Mouse (Mus musculus) midbrain, embryonic 10.5 days (tissue): ENCODE measurements around the gene Insr. TPM values are rescaled to one million over a fixed set of nuclear protein-coding genes. Genes with fewer than 3 reads are reported as not detected.

ENCODE experiments used
- DNase-seq: peaks from one replicate; pipeline ENCODE4 v3.0.0-alpha.2; 2017; ENCODE audit warnings: low spot score
- H3K27ac ChIP-seq: fragments of 300-500 bp; sonication (generic); replicated peaks from 2 replicates; pipeline ENCODE4 v1.5.1; 2016; ENCODE audit warnings: mild to moderate bottlenecking
- H3K27me3 ChIP-seq: fragments of 300-500 bp; sonication (generic); 2 replicates; pipeline ENCODE4 v1.6.1; 2016; ENCODE audit warnings: low read depth, mild to moderate bottlenecking; ENCODE audit not compliant: poor library complexity, severe bottlenecking
- H3K36me3 ChIP-seq: fragments of 300-500 bp; sonication (generic); 2 replicates; pipeline ENCODE4 v1.6.1; 2016; ENCODE audit warnings: mild to moderate bottlenecking, moderate library complexity
- H3K4me1 ChIP-seq: fragments of 300-500 bp; sonication (generic); 2 replicates; pipeline ENCODE4 v1.6.1; 2016
- H3K4me3 ChIP-seq: fragments of 300-500 bp; sonication (generic); 2 replicates; pipeline ENCODE4 v1.5.1; 2016; ENCODE audit warnings: mild to moderate bottlenecking, moderate library complexity
- H3K9me3 ChIP-seq: fragments of 300-500 bp; sonication (generic); replicated peaks from 2 replicates; pipeline ENCODE4 v1.6.1; 2016; ENCODE audit warnings: mild to moderate bottlenecking
- WGBS: fragments of 180-500 bp; shearing (Covaris S2); methylation state at CpG from one replicate; pipeline ENCODE4 v1.1.7; 2016; 5-methylcytosine and 5-hydroxymethylcytosine counted together
- polyA plus RNA-seq: library from polyadenylated mRNA; unstranded; fragments of >200 nt; fragmentation: Nextera tagmentation; extraction: Ambion mirVana; gene quantifications from 2 replicates; pipeline ENCODE4 v1.2.1, GENCODE M21; 2016

Insr gene
- polyA plus RNA-seq, 1 experiment from 2014 or later: 21.9 TPM

- 86% methylated on average over 1 of the region's 1 CpGs for WGBS
- Histone ChIP-seq H3K27me3 (no peaks in the 10 kb centered on the region), H3K4me3 (no peak overlapping the region), H3K27ac (no peak overlapping the region), H3K9me3 (peaks cover 7% of the 10 kb centered on the region; the same call in 1 of the 2 replicates), H3K4me1 (no peaks in the 10 kb centered on the region), H3K36me3 (peaks cover 33% of the 10 kb centered on the region)
- DNase-seq: no peak
These were observed 32.3 kb downstream of the Insr start for GRCm38 (mm10) chr8:3247129-3247528.

GRCm38 (mm10) chr8:3243229-3243628, 36.2 kb downstream of the Insr start:
- no peaks in the 10 kb centered on the region for H3K4me1 ChIP-seq
- no peak for DNase-seq
- WGBS: 90% methylated on average over 4 of the region's 4 CpGs

GRCm38 (mm10) chr8:3240725-3241124, 38.7 kb downstream of the Insr start:
- H3K4me1 ChIP-seq: no peaks in the 10 kb centered on the region
- no peak overlapping the region for H3K27ac ChIP-seq
- 95% methylated on average over 3 of the region's 3 CpGs for WGBS
- peaks cover 4% of the 10 kb centered on the region; the same call in 1 of the 2 replicates for H3K36me3 ChIP-seq
- DNase-seq: no peak
- H3K9me3 ChIP-seq: 0 out of 2 replicates have a peak, but pooled peaks cover 4% of the 10 kb centered on the region
- H3K4me3 ChIP-seq: no peak overlapping the region
- no peaks in the 10 kb centered on the region for H3K27me3 ChIP-seq

More at GRCm38 (mm10) chr8:3243229-3243628, 36.2 kb downstream of the Insr start:
- no peak overlapping the region for H3K27ac ChIP-seq
- no peaks in the 10 kb centered on the region for H3K27me3 ChIP-seq
- peaks cover 18% of the 10 kb centered on the region for H3K36me3 ChIP-seq
- no peak overlapping the region for H3K4me3 ChIP-seq
- H3K9me3 ChIP-seq: peaks cover 4% of the 10 kb centered on the region; the same call in 1 of the 2 replicates

GRCm38 (mm10) chr8:3239641-3240040, 39.8 kb downstream of the Insr start:
- Histone ChIP-seq H3K4me3 (no peak overlapping the region), H3K9me3 (0 out of 2 replicates have a peak, but pooled peaks cover 4% of the 10 kb centered on the region), H3K27me3 (no peaks in the 10 kb centered on the region), H3K36me3 (no peaks in the 10 kb centered on the region), H3K27ac (no peak overlapping the region), H3K4me1 (no peaks in the 10 kb centered on the region)
- DNase-seq: no peak
- WGBS: 94% methylated on average over 3 of the region's 3 CpGs

- WGBS: 91% methylated on average over 3 of the region's 3 CpGs
- Histone ChIP-seq H3K9me3 (0 out of 2 replicates have a peak, but pooled peaks cover 4% of the 10 kb centered on the region), H3K27me3 (no peaks in the 10 kb centered on the region), H3K4me3 (no peak overlapping the region), H3K4me1 (no peaks in the 10 kb centered on the region), H3K27ac (no peak overlapping the region), H3K36me3 (no peaks in the 10 kb centered on the region)
- no peak for DNase-seq
These were observed 40.6 kb downstream of the Insr start for GRCm38 (mm10) chr8:3238792-3239191.

GRCm38 (mm10) chr8:3237319-3237718, 42.1 kb downstream of the Insr start:
- no peaks in the 10 kb centered on the region for H3K9me3 ChIP-seq
- H3K27ac ChIP-seq: no peak overlapping the region
- no peak overlapping the region for H3K4me3 ChIP-seq
- H3K27me3 ChIP-seq: no peaks in the 10 kb centered on the region
- 80% methylated on average over 5 of the region's 5 CpGs for WGBS
- no peak for DNase-seq
- H3K4me1 ChIP-seq: no peaks in the 10 kb centered on the region
- H3K36me3 ChIP-seq: no peaks in the 10 kb centered on the region

- Histone ChIP-seq H3K27me3 (no peaks in the 10 kb centered on the region), H3K27ac (no peak overlapping the region), H3K4me3 (no peak overlapping the region), H3K4me1 (no peaks in the 10 kb centered on the region), H3K36me3 (no peaks in the 10 kb centered on the region), H3K9me3 (no peaks in the 10 kb centered on the region)
- DNase-seq: no peak
- 85% methylated on average over 3 of the region's 3 CpGs for WGBS
These were observed 43.1 kb downstream of the Insr start for GRCm38 (mm10) chr8:3236277-3236676.

GRCm38 (mm10) chr8:3234569-3234968, 44.8 kb downstream of the Insr start:
- Histone ChIP-seq H3K9me3 (no peaks in the 10 kb centered on the region), H3K27me3 (no peaks in the 10 kb centered on the region), H3K36me3 (no peaks in the 10 kb centered on the region), H3K4me1 (no peaks in the 10 kb centered on the region), H3K4me3 (no peak overlapping the region), H3K27ac (no peak overlapping the region)
- no peak for DNase-seq
- WGBS: 84% methylated on average over 3 of the region's 3 CpGs

- DNase-seq: no peak
- no peaks in the 10 kb centered on the region for H3K36me3 ChIP-seq
- no peak overlapping the region for H3K4me3 ChIP-seq
- no peaks in the 10 kb centered on the region for H3K27me3 ChIP-seq
- H3K27ac ChIP-seq: no peak overlapping the region
- WGBS: 86% methylated on average over 2 of the region's 2 CpGs
- H3K4me1 ChIP-seq: no peaks in the 10 kb centered on the region
- H3K9me3 ChIP-seq: no peaks in the 10 kb centered on the region
These were observed 46.8 kb downstream of the Insr start for GRCm38 (mm10) chr8:3232601-3233000.

GRCm38 (mm10) chr8:3230118-3231060, 49.0 kb downstream of the Insr start:
- Histone ChIP-seq H3K4me3 (no peak overlapping the region), H3K36me3 (no peaks in the 10 kb centered on the region), H3K4me1 (no peaks in the 10 kb centered on the region), H3K9me3 (no peaks in the 10 kb centered on the region), H3K27me3 (no peaks in the 10 kb centered on the region), H3K27ac (no peak overlapping the region)
- WGBS: 89% methylated on average over 10 of the region's 10 CpGs
- no peak for DNase-seq

- H3K27me3 ChIP-seq: no peaks in the 10 kb centered on the region
- H3K9me3 ChIP-seq: no peaks in the 10 kb centered on the region
- H3K4me3 ChIP-seq: no peak overlapping the region
- no peak overlapping the region for H3K27ac ChIP-seq
- H3K36me3 ChIP-seq: no peaks in the 10 kb centered on the region
- DNase-seq: no peak
- H3K4me1 ChIP-seq: peaks cover 3% of the 10 kb centered on the region; the same call in 1 of the 2 replicates
- 91% methylated on average over 5 of the region's 5 CpGs for whole genome bisulfite sequencing
These were observed 52.0 kb downstream of the Insr start for GRCm38 (mm10) chr8:3227423-3227822.

- DNase-seq: no peak
- Histone ChIP-seq H3K36me3 (no peaks in the 10 kb centered on the region), H3K4me3 (no peak overlapping the region), H3K4me1 (peaks cover 14% of the 10 kb centered on the region), H3K9me3 (no peaks in the 10 kb centered on the region), H3K27me3 (no peaks in the 10 kb centered on the region), H3K27ac (no peak overlapping the region)
- WGBS: 87% methylated on average over 1 of the region's 1 CpGs
These were observed 53.7 kb downstream of the Insr start for GRCm38 (mm10) chr8:3225731-3226130.

GRCm38 (mm10) chr8:3225184-3225583, 54.2 kb downstream of the Insr start:
- no peak overlapping the region for H3K27ac ChIP-seq
- no peak overlapping the region for H3K4me3 ChIP-seq
- H3K27me3 ChIP-seq: no peaks in the 10 kb centered on the region
- WGBS: 93% methylated on average over 8 of the region's 8 CpGs
- DNase-seq: no peak
- H3K4me1 ChIP-seq: peaks cover 18% of the 10 kb centered on the region
- H3K9me3 ChIP-seq: no peaks in the 10 kb centered on the region
- no peaks in the 10 kb centered on the region for H3K36me3 ChIP-seq
